Mouse (Mus musculus): ENCODE results near the gene Mthfsd. TPM values are rescaled to one million over a fixed set of nuclear protein-coding genes. Genes with fewer than 3 reads are reported as not detected.

Gene Mthfsd
- polyA plus RNA-seq, 1 experiment from 2014 or later = 13.7 TPM

GRCm38 (mm10) chr8:121123113-121123512 is 14.9 kb upstream of the Mthfsd start:
- Histone ChIP-seq H3K36me3 (replicated peaks; ENCODE audit: insufficient read depth, low read length) (no peaks in the 10 kb centered on the region), H3K4me3 (ENCODE audit: low read depth, low read length) (no peak overlapping the region), H3K4me2 (ENCODE audit: low read depth, low read length) (no peak overlapping the region), H3K27ac (ENCODE audit: low read depth) (no peak overlapping the region), H3K9ac (replicated peaks) (no peak overlapping the region), H3K4me1 (ENCODE audit: insufficient read depth) (peaks cover 4% of the 10 kb centered on the region; the same call in 1 of the 2 replicates), H3K27me3 (ENCODE audit: insufficient read depth, low read length) (peaks cover 100% of the 10 kb centered on the region), H3K9me3 (ENCODE audit: low read length) (no peaks in the 10 kb centered on the region)
- no peak for TF ChIP-seq EP300 (IDR thresholded peaks at IDR 0.05; ENCODE audit: low read depth)
- no peak for TF ChIP-seq CTCF (IDR thresholded peaks at IDR 0.05; ENCODE audit: low read depth)
- ATAC-seq (no peak), DNase-seq (no peak)
- WGBS (ENCODE audit: insufficient replicate concordance) = 72% methylated on average over 2 of the region's 2 CpGs

- Histone ChIP-seq H3K4me3 (ENCODE audit: low read depth, low read length) (no peak overlapping the region), H3K9me3 (ENCODE audit: low read length) (no peaks in the 10 kb centered on the region), H3K4me1 (ENCODE audit: insufficient read depth) (no peaks in the 10 kb centered on the region; the same call in 1 of the 2 replicates), H3K4me2 (ENCODE audit: low read depth, low read length) (no peak overlapping the region), H3K9ac (replicated peaks) (no peak overlapping the region), H3K27me3 (ENCODE audit: insufficient read depth, low read length) (peaks cover 100% of the 10 kb centered on the region), H3K36me3 (replicated peaks; ENCODE audit: insufficient read depth, low read length) (no peaks in the 10 kb centered on the region), H3K27ac (ENCODE audit: low read depth) (no peak overlapping the region)
- DNase-seq (no peak), ATAC-seq (no peak)
- WGBS (ENCODE audit: insufficient replicate concordance) = 28% methylated on average over 7 of the region's 7 CpGs
- no peak for TF ChIP-seq EP300 (IDR thresholded peaks at IDR 0.05; ENCODE audit: low read depth)
- no peak for TF ChIP-seq CTCF (IDR thresholded peaks at IDR 0.05; ENCODE audit: low read depth)
Observed at GRCm38 (mm10) chr8:121122368-121122767, 14.2 kb upstream of the Mthfsd start.

DNA sequence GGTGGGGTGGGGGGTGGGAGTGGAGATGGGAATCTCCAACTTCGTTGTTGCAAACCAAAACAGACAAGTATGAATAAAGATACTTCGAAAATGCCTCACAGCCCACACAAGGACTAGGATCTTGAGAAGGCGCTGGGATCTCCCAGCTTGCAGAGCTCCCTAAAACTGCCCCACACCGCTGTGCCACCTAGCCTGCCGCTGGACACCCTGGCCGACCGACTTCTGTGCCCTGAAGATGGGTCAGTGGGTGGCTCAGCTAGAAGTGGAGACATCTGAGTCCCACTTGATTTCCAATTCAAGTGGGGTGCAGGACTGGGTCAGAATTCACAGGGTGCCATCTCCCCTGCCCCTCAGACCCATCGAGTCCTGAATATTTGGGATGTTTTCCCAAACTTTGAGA is 13.5 kb upstream of the Mthfsd start:
- Histone ChIP-seq H3K27ac (ENCODE audit: low read depth) (no peak overlapping the region), H3K27me3 (ENCODE audit: insufficient read depth, low read length) (peaks cover 100% of the 10 kb centered on the region), H3K4me3 (ENCODE audit: low read depth, low read length) (no peak overlapping the region), H3K4me2 (ENCODE audit: low read depth, low read length) (no peak overlapping the region), H3K36me3 (replicated peaks; ENCODE audit: insufficient read depth, low read length) (no peaks in the 10 kb centered on the region), H3K9me3 (ENCODE audit: low read length) (no peaks in the 10 kb centered on the region), H3K9ac (replicated peaks) (no peak overlapping the region), H3K4me1 (ENCODE audit: insufficient read depth) (no peaks in the 10 kb centered on the region; the same call in 1 of the 2 replicates)
- DNase-seq (no peak), ATAC-seq (no peak)
- TF ChIP-seq EP300 (IDR thresholded peaks at IDR 0.05; ENCODE audit: low read depth) (no peak), CTCF (IDR thresholded peaks at IDR 0.05; ENCODE audit: low read depth) (no peak)
- 31% methylated on average over 8 of the region's 8 CpGs for WGBS (ENCODE audit: insufficient replicate concordance)

GRCm38 (mm10) chr8:121120456-121121419 is 12.5 kb upstream of the Mthfsd start:
- TF ChIP-seq EP300 (IDR thresholded peaks at IDR 0.05; ENCODE audit: low read depth) = no peak
- no peak for TF ChIP-seq CTCF (IDR thresholded peaks at IDR 0.05; ENCODE audit: low read depth)
- WGBS (ENCODE audit: insufficient replicate concordance) = 21% methylated on average over 17 of the region's 17 CpGs
- Histone ChIP-seq H3K27me3 (ENCODE audit: insufficient read depth, low read length) (peaks cover 99% of the 10 kb centered on the region), H3K9ac (replicated peaks) (no peak overlapping the region), H3K4me2 (ENCODE audit: low read depth, low read length) (no peak overlapping the region), H3K9me3 (ENCODE audit: low read length) (no peaks in the 10 kb centered on the region), H3K36me3 (replicated peaks; ENCODE audit: insufficient read depth, low read length) (no peaks in the 10 kb centered on the region), H3K4me1 (ENCODE audit: insufficient read depth) (peaks cover 3% of the 10 kb centered on the region; the same call in 1 of the 2 replicates), H3K4me3 (ENCODE audit: low read depth, low read length) (no peak overlapping the region), H3K27ac (ENCODE audit: low read depth) (no peak overlapping the region)
- no peak for ATAC-seq
- no peak for DNase-seq

DNA sequence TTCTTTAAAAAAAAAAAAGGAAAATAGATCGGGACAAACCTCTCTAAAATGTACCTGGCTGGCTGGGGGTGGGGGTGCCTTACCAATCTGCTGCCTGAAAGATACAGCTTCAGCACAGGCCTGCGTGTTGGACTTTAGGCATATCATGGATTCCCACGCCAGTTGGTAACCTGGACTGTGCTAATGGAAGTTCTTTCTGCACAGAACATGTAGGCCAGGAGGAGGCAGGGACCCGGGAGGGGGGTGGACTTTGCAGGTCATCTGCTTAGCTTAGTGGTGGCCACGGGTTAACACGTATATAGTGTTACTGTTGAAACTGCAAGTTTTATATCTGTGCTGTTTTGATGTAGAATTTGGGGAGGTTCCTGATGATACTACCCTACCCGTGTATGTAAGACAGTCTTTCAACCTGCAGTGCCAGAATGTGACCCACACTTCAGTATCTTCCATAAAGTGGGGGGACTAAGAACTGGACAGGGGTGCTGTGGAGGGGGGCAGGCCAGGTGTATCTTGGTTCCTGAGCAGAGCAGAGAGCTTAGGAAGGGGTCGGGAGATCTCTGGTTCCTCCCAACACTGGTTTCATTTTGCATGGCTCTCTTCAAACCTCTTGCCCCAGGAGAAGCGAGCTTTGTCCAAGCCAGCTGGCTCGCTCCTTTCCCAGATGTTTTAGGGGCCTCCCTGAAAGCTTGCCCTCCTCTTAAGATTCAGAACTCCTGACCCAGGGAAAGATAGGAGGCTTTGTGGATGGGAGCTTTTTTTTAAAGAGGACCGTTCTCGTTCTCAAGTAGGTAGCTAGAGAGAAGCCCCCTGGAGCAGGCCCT is 11.7 kb upstream of the Mthfsd start:
- Histone ChIP-seq H3K36me3 (replicated peaks; ENCODE audit: insufficient read depth, low read length) (no peaks in the 10 kb centered on the region), H3K4me2 (ENCODE audit: low read depth, low read length) (no peak overlapping the region), H3K9me3 (ENCODE audit: low read length) (no peaks in the 10 kb centered on the region), H3K27ac (ENCODE audit: low read depth) (no peak overlapping the region), H3K27me3 (ENCODE audit: insufficient read depth, low read length) (peaks cover 99% of the 10 kb centered on the region), H3K4me3 (ENCODE audit: low read depth, low read length) (no peak overlapping the region), H3K4me1 (ENCODE audit: insufficient read depth) (peaks cover 3% of the 10 kb centered on the region; the same call in 1 of the 2 replicates), H3K9ac (replicated peaks) (no peak overlapping the region)
- no peak for DNase-seq
- TF ChIP-seq CTCF (IDR thresholded peaks at IDR 0.05; ENCODE audit: low read depth) (no peak), EP300 (IDR thresholded peaks at IDR 0.05; ENCODE audit: low read depth) (no peak)
- 24% methylated on average over 12 of the region's 12 CpGs for WGBS (ENCODE audit: insufficient replicate concordance)
- no peak for ATAC-seq

All from liver, postnatal 0 days (tissue).